Mouse (Mus musculus) CH12.LX (cell line): ENCODE measurements around the gene Fer. TPM values are rescaled to one million over a fixed set of nuclear protein-coding genes. Genes with fewer than 3 reads are reported as not detected.

Experiments
- DNase-seq: peaks from one replicate; pipeline ENCODE4 v3.0.0-alpha.2; 2013; ENCODE audit errors: extremely low read depth
- H3K27ac ChIP-seq: 2 replicates; pipeline ENCODE4 v1.5.1; 2012; ENCODE audit warnings: low read depth, mild to moderate bottlenecking, control low read depth, moderate library complexity; ENCODE audit not compliant: insufficient read depth
- H3K27me3 ChIP-seq: replicated peaks from 2 replicates; pipeline ENCODE3; 2012; ENCODE audit warnings: inconsistent platforms
- H3K36me3 ChIP-seq, 2 experiments: replicated peaks in 1 of 2; 2 replicates each; pipeline versions ENCODE3 to v1.6.1; 2012; ENCODE audit warnings: inconsistent platforms in 1 of 2, low read length in 1 of 2, mild to moderate bottlenecking in 1 of 2, mixed read lengths in 1 of 2, moderate library complexity in 1 of 2; ENCODE audit not compliant: control insufficient read depth in 1 of 2, insufficient read depth in 1 of 2
- H3K4me1 ChIP-seq, 2 experiments: 2 replicates each; pipeline ENCODE4 v1.6.1; 2012; ENCODE audit warnings: inconsistent platforms in 1 of 2, moderate library complexity in 1 of 2; ENCODE audit not compliant: insufficient read depth in 2 of 2, control insufficient read depth in 1 of 2
- H3K4me2 ChIP-seq: 2 replicates; pipeline ENCODE4 v1.6.1; 2012; ENCODE audit warnings: low read depth, mild to moderate bottlenecking, control low read depth; ENCODE audit not compliant: poor library complexity, insufficient read depth, severe bottlenecking
- H3K4me3 ChIP-seq, 3 experiments: fragments of 150-350 bp in 1 of 3; sonication (generic) in 1 of 3; replicated peaks in 1 of 3; 2 replicates each; pipeline versions ENCODE3 to v1.5.1; 2011 to 2012; ENCODE audit warnings: low read depth in 2 of 3, low read length in 2 of 3, mild to moderate bottlenecking in 2 of 3, moderate library complexity in 2 of 3, control low read depth in 1 of 3, improper control_type of control experiment in 1 of 3, inconsistent platforms in 1 of 3, mixed read lengths in 1 of 3; ENCODE audit not compliant: poor library complexity in 1 of 3
- H3K79me2 ChIP-seq: replicated peaks from 2 replicates; pipeline ENCODE4 v1.6.1; 2012; ENCODE audit warnings: mild to moderate bottlenecking, moderate library complexity; ENCODE audit not compliant: control insufficient read depth, poor library complexity, insufficient read depth, severe bottlenecking; ENCODE audit errors: extremely low read depth
- H3K9ac ChIP-seq: 2 replicates; pipeline ENCODE4 v1.6.1; 2012; ENCODE audit warnings: low read depth, mild to moderate bottlenecking, control low read depth, moderate library complexity; ENCODE audit not compliant: insufficient read depth
- H3K9me3 ChIP-seq: replicated peaks from 2 replicates; pipeline ENCODE3; 2012; ENCODE audit warnings: low read length, inconsistent platforms, mixed read lengths
- BHLHE40 ChIP-seq: IDR thresholded peaks from 2 replicates; pipeline ENCODE4 v1.6.1; 2011; ENCODE audit warnings: mild to moderate bottlenecking, low read depth, low read length, improper control_type of control experiment
- CHD2 ChIP-seq: IDR thresholded peaks from 2 replicates; pipeline ENCODE4 v1.6.1; 2011; ENCODE audit warnings: low read length, improper control_type of control experiment
- CTCF ChIP-seq, 2 experiments: IDR thresholded peaks in 1 of 2; conservative IDR thresholded peaks in 1 of 2; 2 replicates each; pipeline ENCODE4 v1.5.1; 2011 to 2012; ENCODE audit warnings: low read depth in 2 of 2, low read length in 2 of 2, improper control_type of control experiment in 1 of 2, inconsistent platforms in 1 of 2, mild to moderate bottlenecking in 1 of 2, moderate library complexity in 1 of 2
- E2F4 ChIP-seq: IDR thresholded peaks from 2 replicates; pipeline ENCODE4 v1.6.1; 2011; ENCODE audit warnings: low read depth, low read length, improper control_type of control experiment; ENCODE audit not compliant: insufficient replicate concordance
- ELF1 ChIP-seq: IDR thresholded peaks from 2 replicates; pipeline ENCODE4 v1.6.1; 2014; ENCODE audit warnings: low read depth, mild to moderate bottlenecking, inconsistent platforms, low read length, improper control_type of control experiment
- EP300 ChIP-seq: IDR thresholded peaks from 2 replicates; pipeline ENCODE4 v1.6.1; 2011; ENCODE audit warnings: low read length, improper control_type of control experiment
- JUN ChIP-seq: IDR thresholded peaks from 2 replicates; pipeline ENCODE4 v1.6.1; 2011; ENCODE audit warnings: low read depth, mild to moderate bottlenecking, low read length, improper control_type of control experiment, moderate library complexity; ENCODE audit not compliant: insufficient read depth
- KAT2A ChIP-seq: IDR thresholded peaks from 2 replicates; pipeline ENCODE4 v1.6.1; 2012; ENCODE audit warnings: low read length, improper control_type of control experiment, inconsistent platforms; ENCODE audit not compliant: insufficient replicate concordance
- MAFK ChIP-seq: IDR thresholded peaks from 2 replicates; pipeline ENCODE4 v1.6.1; 2011; ENCODE audit warnings: low read length, improper control_type of control experiment; ENCODE audit not compliant: insufficient replicate concordance
- MAX ChIP-seq: IDR thresholded peaks from 2 replicates; pipeline ENCODE4 v1.6.1; 2011; ENCODE audit warnings: low read length, improper control_type of control experiment
- NELFE ChIP-seq: IDR thresholded peaks from 2 replicates; pipeline ENCODE4 v1.6.1; 2011; ENCODE audit warnings: low read depth, low read length, improper control_type of control experiment
- NRF1 ChIP-seq: IDR thresholded peaks from 2 replicates; pipeline ENCODE4 v1.6.1; 2014; ENCODE audit warnings: low read depth, mild to moderate bottlenecking, inconsistent platforms, low read length, improper control_type of control experiment, moderate library complexity
- PAX5 ChIP-seq: IDR thresholded peaks from 2 replicates; pipeline ENCODE4 v1.6.1; 2012; ENCODE audit warnings: low read length, inconsistent platforms, mixed read lengths
- POLR2A ChIP-seq: IDR thresholded peaks from 2 replicates; pipeline ENCODE4 v1.6.1; 2011; ENCODE audit warnings: low read depth, mild to moderate bottlenecking, improper control_type of control experiment, low read length
- POLR2AphosphoS2 ChIP-seq: IDR thresholded peaks from 2 replicates; pipeline ENCODE4 v1.6.1; 2011; ENCODE audit warnings: low read depth, low read length, improper control_type of control experiment
- RAD21 ChIP-seq: IDR thresholded peaks from 2 replicates; pipeline ENCODE4 v1.6.1; 2011; ENCODE audit warnings: low read depth, mild to moderate bottlenecking, low read length, improper control_type of control experiment, moderate library complexity
- RCOR1 ChIP-seq: conservative IDR thresholded peaks from 2 replicates; pipeline ENCODE4 v1.6.1; 2012; ENCODE audit warnings: low read depth, mild to moderate bottlenecking, inconsistent platforms, low read length, improper control_type of control experiment
- SMC3 ChIP-seq: IDR thresholded peaks from 2 replicates; pipeline ENCODE4 v1.6.1; 2011; ENCODE audit warnings: low read depth, low read length, improper control_type of control experiment
- TBP ChIP-seq: conservative IDR thresholded peaks from 2 replicates; pipeline ENCODE4 v1.6.1; 2011; ENCODE audit warnings: low read depth, low read length, improper control_type of control experiment
- TCF12 ChIP-seq: IDR thresholded peaks from 2 replicates; pipeline ENCODE4 v1.6.1; 2014; ENCODE audit warnings: low read depth, mild to moderate bottlenecking, inconsistent platforms, low read length, improper control_type of control experiment
- USF2 ChIP-seq: conservative IDR thresholded peaks from 2 replicates; pipeline ENCODE4 v1.6.1; 2011; ENCODE audit warnings: low read depth, low read length, improper control_type of control experiment
- ZC3H11A ChIP-seq: IDR thresholded peaks from 2 replicates; pipeline ENCODE4 v1.6.1; 2012; ENCODE audit warnings: low read depth, mild to moderate bottlenecking, inconsistent platforms, low read length, improper control_type of control experiment
- ZKSCAN1 ChIP-seq: IDR thresholded peaks from 2 replicates; pipeline ENCODE4 v1.6.1; 2012; ENCODE audit warnings: low read depth, inconsistent platforms, low read length, improper control_type of control experiment, borderline replicate concordance
- ZMIZ1 ChIP-seq: IDR thresholded peaks from 2 replicates; pipeline ENCODE4 v1.6.1; 2012; ENCODE audit warnings: low read depth, mild to moderate bottlenecking, inconsistent platforms, low read length, improper control_type of control experiment
- dilution Hi-C: fragments of 300-500 bp; cut with MboI; formaldehyde crosslinking; loops from 2 replicates; pipeline ENCODE4 v1.14.3; 2020; ENCODE audit warnings: low sequenced_read_pairs; ENCODE audit not compliant: extremely low pct_unique_long_range_greater_than_20kb, extremely low pct_ligation_motif_present
- in situ Hi-C: fragments of 300-500 bp; cut with MboI; formaldehyde crosslinking; loops from 3 replicates; pipeline ENCODE4 v1.14.3; 2019; ENCODE audit warnings: low sequenced_read_pairs, low pct_ligation_motif_present, low pct_unique_long_range_greater_than_20kb, mixed read lengths
- polyA plus RNA-seq: library from polyadenylated mRNA; unstranded; fragments of >175 nt; gene quantifications from 2 replicates; pipeline ENCODE4 v1.2.1, GENCODE M21; 2012; ENCODE audit warnings: low read depth; ENCODE audit not compliant: insufficient read length
- total RNA-seq, 2 experiments: library from RNA; depleted of rRNA; stranded (reverse); fragments of 300-350 nt in 1 of 2; fragments of >200 nt in 1 of 2; gene quantifications; 2 replicates each; pipeline ENCODE4 v1.2.3; 2012 to 2014

Fer gene
- total and polyA plus RNA-seq, 3 experiments = 4.3 to 4.9 (median 4.5) TPM

DNA sequence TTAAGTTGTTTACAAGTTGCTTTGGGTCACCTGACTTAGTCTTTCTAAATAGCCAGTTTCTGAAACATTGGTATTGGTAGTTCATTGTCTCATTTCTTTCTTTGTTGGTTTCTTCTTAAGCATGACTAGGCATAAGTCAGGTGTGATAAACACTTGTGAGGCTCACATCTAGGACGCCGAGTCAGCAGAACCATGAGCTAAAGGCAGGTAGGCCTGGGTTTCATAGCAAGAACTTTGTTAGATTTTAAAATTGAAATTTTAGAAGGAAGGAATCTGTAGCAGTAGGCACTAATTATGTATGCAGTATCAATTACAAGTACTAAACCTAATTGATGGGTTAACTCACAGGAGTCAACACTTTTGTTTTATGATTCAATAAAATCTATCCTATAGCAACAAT lies 83.9 kb downstream of the Fer start:
- no peaks in the 10 kb centered on the region for H3K36me3 ChIP-seq
- H3K27me3 ChIP-seq = no peaks in the 10 kb centered on the region
- H3K79me2 ChIP-seq = no peaks in the 10 kb centered on the region
- no peaks in the 10 kb centered on the region for H3K9me3 ChIP-seq
- no peak overlapping the region for H3K9ac ChIP-seq
- H3K4me1 ChIP-seq = no peaks in the 10 kb centered on the region; a peak in 1 of 4 replicates
- no peak overlapping the region for H3K4me3 ChIP-seq
- peak; percentile 79 for TF ChIP-seq MAFK
- no peak for TF ChIP-seq BHLHE40
- H3K4me2 ChIP-seq = no peak overlapping the region
- dilution Hi-C loops = no loop called here
- no peak for DNase-seq
- no peak overlapping the region for H3K27ac ChIP-seq
- in situ Hi-C loops = no loop called here

GRCm38 (mm10) chr17:63948811-63949210 lies 85.9 kb downstream of the Fer start:
- no peak overlapping the region for H3K9ac ChIP-seq
- H3K4me1 ChIP-seq = no peaks in the 10 kb centered on the region; a peak in 1 of 4 replicates
- no peaks in the 10 kb centered on the region for H3K27me3 ChIP-seq
- in situ Hi-C loops (no loop called here), dilution Hi-C loops (no loop called here)
- DNase-seq = no peak
- H3K36me3 ChIP-seq = no peaks in the 10 kb centered on the region
- no peak for TF ChIP-seq POLR2A
- TF ChIP-seq NELFE = no peak
- no peak overlapping the region for H3K27ac ChIP-seq
- no peaks in the 10 kb centered on the region for H3K9me3 ChIP-seq
- no peak overlapping the region for H3K4me2 ChIP-seq
- H3K79me2 ChIP-seq = no peaks in the 10 kb centered on the region
- H3K4me3 ChIP-seq = no peak overlapping the region

- H3K4me3 ChIP-seq = no peak overlapping the region
- H3K4me2 ChIP-seq = no peak overlapping the region
- H3K27me3 ChIP-seq = no peaks in the 10 kb centered on the region
- no peaks in the 10 kb centered on the region for H3K9me3 ChIP-seq
- no peak for TF ChIP-seq KAT2A
- no peak for TF ChIP-seq MAX
- TF ChIP-seq ZKSCAN1 = no peak
- no peak for TF ChIP-seq ZMIZ1
- peak; percentile 70 for TF ChIP-seq RAD21
- TF ChIP-seq MAFK = no peak
- TF ChIP-seq CHD2 = no peak
- TF ChIP-seq CTCF (conservative IDR thresholded peaks at IDR 0.05 in 1 of 2, IDR thresholded peaks at IDR 0.05 in 1 of 2; ENCODE audit: low read depth in 2 of 2, low read length in 2 of 2) = peak in 1 of 2 experiments; percentile 61; a peak in 2 of 4 replicates
- TF ChIP-seq POLR2AphosphoS2 = no peak
- TF ChIP-seq ZC3H11A = no peak
- TF ChIP-seq ELF1 = no peak
- no peak for TF ChIP-seq PAX5
- no peak for TF ChIP-seq EP300
- no peak for TF ChIP-seq JUN
- no peak for TF ChIP-seq TBP
- peak; percentile 52 for TF ChIP-seq SMC3
- TF ChIP-seq RCOR1 = no peak
- no peak for TF ChIP-seq NELFE
- no peak for TF ChIP-seq TCF12
- no peak for TF ChIP-seq E2F4
- no peak for TF ChIP-seq POLR2A
- TF ChIP-seq USF2 = no peak
- TF ChIP-seq NRF1 = no peak
- dilution Hi-C loops = no loop called here
- in situ Hi-C loops = loop anchor here (25.0 kb wide), 1 partner anchor 436 kb away; no protein-coding TSS in a partner anchor
- H3K27ac ChIP-seq = no peak overlapping the region
- H3K4me1 ChIP-seq = no peaks in the 10 kb centered on the region; a peak in 1 of 4 replicates
- DNase-seq = no peak
- H3K79me2 ChIP-seq = no peaks in the 10 kb centered on the region
- H3K9ac ChIP-seq = no peak overlapping the region
- no peaks in the 10 kb centered on the region for H3K36me3 ChIP-seq
Measured at GRCm38 (mm10) chr17:63951436-63951835, 88.6 kb downstream of the Fer start.
